Mouse (Mus musculus) kidney, adult 9 months (tissue): ENCODE measurements at regions not wholly inside any gene's neighbourhood (a gene's known extent, or its start where the extent isn't known, plus 50 kb on each side); places are given as distances from the start of the nearest gene placed in this dataset.
A peak's percentile ranks its signal among the peaks of the same experiment; 100 is the strongest.
"Not testable (repeated sequence)": the region's sequence is repeated elsewhere in the genome, so short reads cannot be mapped to it uniquely, and the experiment has no call there.

Experiments used
- DNase-seq: peaks from one replicate; pipeline ENCODE4 v3.0.0; 2022

GRCm38 (mm10) chr13:85988633-85989032 lies 58.1 kb downstream of the Cox7c start:
- peak; percentile 0 for DNase-seq

- DNase-seq, result no peak
These were observed 64.6 kb downstream of the Cox7c start for GRCm38 (mm10) chr13:85982089-85982488.

- DNase-seq, result not testable (repeated sequence)
These were observed 82.7 kb downstream of the Cox7c start for GRCm38 (mm10) chr13:85964005-85964404.

DNA sequence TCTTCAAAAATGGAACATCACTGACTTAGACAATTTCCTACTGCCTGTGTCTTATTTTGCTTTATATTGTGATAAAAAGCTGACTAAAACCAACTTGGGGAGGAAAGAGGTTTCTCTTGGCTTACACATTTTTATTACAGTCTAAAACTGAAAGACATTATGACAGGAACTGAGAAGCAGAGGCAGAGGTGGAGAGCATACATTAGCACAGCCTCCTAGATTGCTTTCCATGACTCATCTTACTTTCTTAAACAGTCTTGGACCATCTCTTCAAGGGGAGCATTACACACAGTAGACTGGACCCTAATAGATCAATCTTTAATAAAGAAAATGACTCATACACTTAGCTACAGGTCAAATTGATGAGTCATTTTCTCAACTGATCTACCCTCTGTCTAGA lies 91.4 kb downstream of the Cox7c start:
- DNase-seq, result no peak

DNA sequence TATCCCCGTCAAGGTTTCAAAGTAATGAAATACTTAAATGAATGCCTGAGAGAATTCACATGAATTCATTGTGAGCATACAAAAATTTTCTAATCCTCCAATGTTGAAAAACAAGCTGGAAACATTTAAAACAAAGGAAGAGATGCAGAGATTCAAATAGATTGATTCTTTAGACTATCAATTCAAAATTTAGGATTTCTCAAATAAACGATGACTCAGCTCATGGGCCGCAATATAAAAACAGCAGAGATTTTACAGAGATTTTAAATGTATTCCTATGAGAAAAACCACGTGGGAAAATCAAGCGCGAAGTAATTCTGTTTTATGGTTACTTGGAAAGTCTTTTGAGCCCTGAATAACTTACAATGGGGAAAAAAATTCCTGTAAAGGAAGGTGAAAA lies 93.8 kb downstream of the Cox7c start:
- DNase-seq, result no peak

- no peak for DNase-seq
These were observed 119.6 kb downstream of the Cox7c start for GRCm38 (mm10) chr13:85926825-85927737.

DNA sequence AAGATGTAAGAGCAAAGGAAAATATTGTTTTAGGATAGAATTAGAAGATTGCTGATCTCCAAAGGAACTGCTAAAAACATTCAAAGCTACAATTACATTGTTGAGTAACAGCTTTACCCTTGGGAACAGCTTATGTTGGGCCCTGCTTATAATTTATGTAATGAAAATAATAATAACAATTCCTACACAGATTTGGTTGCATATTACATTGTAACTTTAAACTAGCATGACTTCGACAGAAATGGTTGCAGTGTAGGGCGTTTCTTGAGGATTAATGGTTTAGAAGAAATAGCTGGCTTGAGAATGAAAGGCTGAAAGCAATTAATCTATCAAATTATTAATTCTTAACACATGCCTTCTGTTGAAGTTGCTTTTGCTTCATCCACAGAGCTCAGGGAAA lies 120.4 kb downstream of the Cox7c start:
- DNase-seq, result no peak

DNA sequence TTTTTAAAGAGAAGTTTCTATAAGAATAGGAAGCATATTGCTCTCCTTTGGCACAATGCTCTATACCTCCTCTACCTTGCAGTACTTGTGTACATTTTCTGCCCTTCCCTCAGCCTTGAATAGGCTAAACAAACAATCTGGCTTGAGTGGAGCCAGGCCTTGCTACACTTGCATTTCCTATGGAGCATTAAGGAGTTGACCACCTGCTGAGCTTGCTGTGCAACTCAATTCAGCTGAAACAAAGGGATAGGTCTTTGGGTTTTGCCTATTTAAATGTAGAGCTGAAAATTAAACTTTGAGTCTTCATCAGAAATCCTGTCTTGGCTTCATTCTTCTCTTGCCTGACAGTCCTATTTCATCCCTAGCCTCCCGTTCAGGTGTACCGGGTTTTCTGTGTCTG lies 124.0 kb downstream of the Cox7c start:
- DNase-seq, result no peak

DNA sequence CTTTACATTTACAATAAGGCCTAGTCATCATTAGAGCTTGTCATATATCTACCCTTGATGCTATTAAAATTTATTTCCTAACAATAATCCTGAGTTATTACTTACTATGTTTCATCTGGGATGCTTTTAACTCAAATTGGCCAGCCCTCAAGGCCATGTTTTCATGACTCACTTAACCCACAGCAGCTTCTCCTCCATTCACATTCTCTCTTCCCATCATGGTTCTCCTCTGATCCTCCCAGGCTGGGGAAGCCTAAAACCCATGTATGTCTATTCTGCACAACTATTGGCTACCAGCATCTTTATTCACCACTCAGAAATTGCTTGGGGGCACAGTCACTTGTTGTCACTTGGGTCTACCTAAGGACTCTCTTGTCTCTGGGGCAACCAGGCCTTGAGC lies 144.9 kb downstream of the Cox7c start:
- no peak for DNase-seq

GRCm38 (mm10) chr13:85897656-85898055 lies 149.0 kb downstream of the Cox7c start:
- DNase-seq, result no peak

GRCm38 (mm10) chr13:85895141-85895540 lies 151.6 kb downstream of the Cox7c start:
- no peak for DNase-seq

DNA sequence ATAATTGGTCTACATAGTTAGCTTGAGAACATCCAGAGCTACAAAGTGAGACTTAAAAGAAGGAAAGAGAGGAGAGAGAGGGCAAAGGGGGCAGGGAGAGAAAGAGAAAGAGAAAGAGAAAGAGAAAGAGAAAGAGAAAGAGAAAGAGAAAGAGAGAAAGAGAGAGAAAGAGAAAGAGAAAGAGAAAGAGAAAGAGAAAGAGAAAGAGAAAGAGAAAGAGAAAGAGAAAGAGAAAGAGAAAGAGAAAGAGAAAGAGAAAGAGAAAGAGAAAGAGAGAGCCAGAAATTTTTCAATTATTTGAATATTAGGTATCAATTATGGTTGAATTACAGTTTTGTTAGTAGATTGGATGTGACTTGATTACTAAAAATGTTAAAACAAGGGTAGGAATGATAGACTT lies 156.9 kb downstream of the Cox7c start:
- DNase-seq, result not testable (repeated sequence)

GRCm38 (mm10) chr13:85882817-85883216 lies 163.9 kb downstream of the Cox7c start:
- no peak for DNase-seq

DNA sequence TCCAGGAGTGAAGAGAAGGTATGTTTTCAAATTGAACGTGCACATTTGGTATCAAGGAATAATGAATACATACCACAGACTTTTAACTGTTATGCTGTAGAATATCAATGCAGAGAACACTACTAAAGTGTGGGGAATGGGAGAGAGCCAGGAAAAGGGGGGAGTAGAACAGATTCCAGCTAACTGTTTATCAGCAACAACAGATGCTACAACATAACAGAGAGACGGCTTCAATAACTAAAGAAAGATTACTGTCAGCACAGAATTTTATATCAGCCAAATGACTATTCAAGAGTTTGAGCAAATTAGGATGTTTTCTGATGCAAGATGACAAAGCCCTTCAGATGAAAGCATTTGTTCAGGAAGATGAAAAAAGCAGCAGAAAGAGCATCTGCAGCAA lies 183.0 kb downstream of the Cox7c start:
- no peak for DNase-seq

DNA sequence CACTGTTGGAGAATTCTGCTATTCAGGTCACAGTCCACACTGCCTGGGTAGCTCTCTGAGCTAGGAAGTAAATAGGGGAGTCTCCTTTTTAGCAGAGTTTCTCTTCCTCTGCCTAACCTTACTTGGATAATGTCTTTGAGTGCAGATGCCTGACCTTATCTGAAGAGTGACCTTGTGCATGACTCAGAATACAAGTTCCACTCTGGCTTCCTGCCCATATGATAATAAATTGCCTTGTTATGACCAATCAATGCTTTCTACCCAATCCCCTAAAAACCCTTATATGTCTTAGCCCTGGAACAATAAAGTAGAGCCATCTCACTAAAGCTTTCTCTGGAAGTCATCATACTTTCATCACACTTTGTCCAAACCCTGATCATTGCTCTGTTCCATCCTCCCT lies 198.4 kb downstream of the Cox7c start:
- DNase-seq, result no peak

- no peak for DNase-seq
These were observed 216.8 kb downstream of the Cox7c start for GRCm38 (mm10) chr13:85829894-85830293.
